Mouse (Mus musculus) intestine, embryonic 15.5 days (tissue): ENCODE data around the gene Ehmt1. TPM values are rescaled to one million over a fixed set of nuclear protein-coding genes. Genes with fewer than 3 reads are reported as not detected.

Experiments used
- ATAC-seq: fragments of 200-750 bp; cut with Nextera tagmentation; 2 replicates; pipeline ENCODE4 v1.8.0; 2017; ENCODE audit warnings: moderate TSS enrichment, moderate library complexity
- H3K27ac ChIP-seq: fragments of 300-500 bp; sonication (generic); 2 replicates; pipeline ENCODE4 v1.5.1; 2015; ENCODE audit warnings: mild to moderate bottlenecking, inconsistent platforms
- H3K27me3 ChIP-seq: fragments of 300-500 bp; sonication (generic); replicated peaks from 2 replicates; pipeline ENCODE4 v1.6.1; 2015; ENCODE audit warnings: inconsistent platforms
- H3K36me3 ChIP-seq: fragments of 300-500 bp; sonication (generic); 2 replicates; pipeline ENCODE4 v1.6.1; 2015; ENCODE audit warnings: inconsistent platforms
- H3K4me1 ChIP-seq: fragments of 300-500 bp; sonication (generic); replicated peaks from 2 replicates; pipeline ENCODE4 v1.6.1; 2015; ENCODE audit warnings: inconsistent platforms
- H3K4me2 ChIP-seq: fragments of 300-500 bp; sonication (generic); replicated peaks from 2 replicates; pipeline ENCODE4 v1.6.1; 2015; ENCODE audit warnings: mild to moderate bottlenecking, inconsistent platforms
- H3K4me3 ChIP-seq: fragments of 300-500 bp; sonication (generic); replicated peaks from 2 replicates; pipeline ENCODE4 v1.5.1; 2015; ENCODE audit warnings: inconsistent platforms
- H3K9ac ChIP-seq: fragments of 300-500 bp; sonication (generic); 2 replicates; pipeline ENCODE4 v1.6.1; 2015; ENCODE audit warnings: inconsistent platforms
- H3K9me3 ChIP-seq: fragments of 300-500 bp; sonication (generic); 2 replicates; pipeline ENCODE4 v1.6.1; 2016; ENCODE audit warnings: inconsistent platforms
- WGBS: fragments of 180-500 bp; shearing (Covaris S2); methylation state at CpG from one replicate; pipeline ENCODE4 v1.1.7; 2015; 5-methylcytosine and 5-hydroxymethylcytosine counted together
- polyA plus RNA-seq: library from polyadenylated mRNA; unstranded; fragments of >200 nt; fragmentation: Nextera tagmentation; extraction: Ambion mirVana; gene quantifications from 2 replicates; pipeline ENCODE4 v1.2.1, GENCODE M21; 2015

Ehmt1 gene
- polyA plus RNA-seq, 1 experiment from 2014 or later, result 72.4 TPM

GRCm38 (mm10) chr2:24929593-24929992 is 10.2 kb upstream of the Ehmt1 start:
- Histone ChIP-seq H3K4me1 (peaks cover 7% of the 10 kb centered on the region), H3K9me3 (no peaks in the 10 kb centered on the region), H3K27ac (0 out of 2 replicates have a peak overlapping the region, but pooled peaks have one; percentile 32), H3K4me3 (no peak overlapping the region), H3K27me3 (no peaks in the 10 kb centered on the region), H3K9ac (no peak overlapping the region), H3K4me2 (no peak overlapping the region), H3K36me3 (no peaks in the 10 kb centered on the region)
- no peak for ATAC-seq
- WGBS, result 88% methylated on average over 5 of the region's 5 CpGs

- Histone ChIP-seq H3K36me3 (no peaks in the 10 kb centered on the region), H3K4me2 (no peak overlapping the region), H3K27me3 (no peaks in the 10 kb centered on the region), H3K4me1 (peaks cover 7% of the 10 kb centered on the region), H3K27ac (peak overlapping the region; percentile 32; the same call in 1 of the 2 replicates), H3K4me3 (no peak overlapping the region), H3K9ac (no peak overlapping the region), H3K9me3 (no peaks in the 10 kb centered on the region)
- 48% methylated on average over 2 of the region's 2 CpGs for WGBS
- peak; percentile 66 for ATAC-seq
Measured at GRCm38 (mm10) chr2:24929119-24929518, 9.7 kb upstream of the Ehmt1 start.

GRCm38 (mm10) chr2:24927810-24928479 is 8.5 kb upstream of the Ehmt1 start:
- WGBS, result 45% methylated on average over 4 of the region's 4 CpGs
- no peak overlapping the region for H3K9ac ChIP-seq
- no peaks in the 10 kb centered on the region for H3K36me3 ChIP-seq
- no peak overlapping the region for H3K4me3 ChIP-seq
- peaks cover 4% of the 10 kb centered on the region for H3K4me1 ChIP-seq
- peak; percentile 89 for ATAC-seq
- 0 out of 2 replicates have a peak overlapping the region, but pooled peaks have one; percentile 7 for H3K4me2 ChIP-seq
- no peaks in the 10 kb centered on the region for H3K9me3 ChIP-seq
- no peaks in the 10 kb centered on the region for H3K27me3 ChIP-seq
- H3K27ac ChIP-seq, result peak overlapping the region; percentile 75

GRCm38 (mm10) chr2:24926965-24927358 is 7.5 kb upstream of the Ehmt1 start:
- H3K4me2 ChIP-seq, result no peak overlapping the region
- H3K9me3 ChIP-seq, result no peaks in the 10 kb centered on the region
- no peak overlapping the region for H3K4me3 ChIP-seq
- H3K9ac ChIP-seq, result no peak overlapping the region
- no peak overlapping the region for H3K27ac ChIP-seq
- H3K4me1 ChIP-seq, result peaks cover 4% of the 10 kb centered on the region
- no peaks in the 10 kb centered on the region for H3K36me3 ChIP-seq
- 64% methylated on average over 7 of the region's 7 CpGs for WGBS
- ATAC-seq, result no peak
- no peaks in the 10 kb centered on the region for H3K27me3 ChIP-seq

GRCm38 (mm10) chr2:24926345-24926964 is 7.0 kb upstream of the Ehmt1 start:
- Histone ChIP-seq H3K9me3 (no peaks in the 10 kb centered on the region), H3K4me3 (no peak overlapping the region), H3K27ac (no peak overlapping the region), H3K27me3 (no peaks in the 10 kb centered on the region), H3K4me1 (peaks cover 4% of the 10 kb centered on the region), H3K4me2 (no peak overlapping the region), H3K36me3 (no peaks in the 10 kb centered on the region), H3K9ac (no peak overlapping the region)
- WGBS, result 80% methylated on average over 9 of the region's 9 CpGs
- no peak for ATAC-seq

GRCm38 (mm10) chr2:24925284-24925683 is 5.9 kb upstream of the Ehmt1 start:
- Histone ChIP-seq H3K9ac (no peak overlapping the region), H3K4me3 (no peak overlapping the region), H3K9me3 (no peaks in the 10 kb centered on the region), H3K4me1 (peaks cover 4% of the 10 kb centered on the region), H3K4me2 (no peak overlapping the region), H3K27me3 (no peaks in the 10 kb centered on the region), H3K27ac (no peak overlapping the region), H3K36me3 (no peaks in the 10 kb centered on the region)
- no peak for ATAC-seq
- WGBS, result 73% methylated on average over 8 of the region's 8 CpGs

- no peaks in the 10 kb centered on the region for H3K36me3 ChIP-seq
- H3K4me3 ChIP-seq, result no peak overlapping the region
- 52% methylated on average over 2 of the region's 2 CpGs for WGBS
- no peaks in the 10 kb centered on the region for H3K9me3 ChIP-seq
- H3K4me2 ChIP-seq, result no peak overlapping the region
- no peak overlapping the region for H3K9ac ChIP-seq
- no peak for ATAC-seq
- H3K27ac ChIP-seq, result no peak overlapping the region
- peaks cover 4% of the 10 kb centered on the region for H3K4me1 ChIP-seq
- H3K27me3 ChIP-seq, result no peaks in the 10 kb centered on the region
Measured at GRCm38 (mm10) chr2:24923561-24923960, 4.1 kb upstream of the Ehmt1 start.

- peaks cover 7% of the 10 kb centered on the region for H3K4me1 ChIP-seq
- ATAC-seq, result peak; percentile 55
- H3K9me3 ChIP-seq, result no peaks in the 10 kb centered on the region
- H3K36me3 ChIP-seq, result no peaks in the 10 kb centered on the region
- WGBS, result 9% methylated on average over 8 of the region's 8 CpGs
- H3K4me2 ChIP-seq, result peak overlapping the region; percentile 57
- peak overlapping the region; percentile 53 for H3K9ac ChIP-seq
- H3K4me3 ChIP-seq, result peak overlapping the region; percentile 98
- H3K27ac ChIP-seq, result peak overlapping the region; percentile 95; the same call in 1 of the 2 replicates
- no peaks in the 10 kb centered on the region for H3K27me3 ChIP-seq
Measured at GRCm38 (mm10) chr2:24919839-24920175, 393 bp upstream of the Ehmt1 start.

- H3K9ac ChIP-seq, result no peak overlapping the region
- H3K4me2 ChIP-seq, result no peak overlapping the region
- H3K27ac ChIP-seq, result no peak overlapping the region
- no peaks in the 10 kb centered on the region for H3K36me3 ChIP-seq
- no peaks in the 10 kb centered on the region for H3K27me3 ChIP-seq
- ATAC-seq, result no peak
- H3K4me1 ChIP-seq, result peaks cover 7% of the 10 kb centered on the region
- H3K4me3 ChIP-seq, result no peak overlapping the region
- 83% methylated on average over 3 of the region's 3 CpGs for WGBS
- H3K9me3 ChIP-seq, result no peaks in the 10 kb centered on the region
Measured at GRCm38 (mm10) chr2:24914762-24915161, 4.7 kb downstream of the Ehmt1 start.

- H3K27me3 ChIP-seq, result no peaks in the 10 kb centered on the region
- H3K4me3 ChIP-seq, result no peak overlapping the region
- H3K27ac ChIP-seq, result no peak overlapping the region
- ATAC-seq, result no peak
- H3K4me2 ChIP-seq, result no peak overlapping the region
- peaks cover 3% of the 10 kb centered on the region for H3K4me1 ChIP-seq
- no peaks in the 10 kb centered on the region for H3K36me3 ChIP-seq
- H3K9ac ChIP-seq, result no peak overlapping the region
- no peaks in the 10 kb centered on the region for H3K9me3 ChIP-seq
Measured at GRCm38 (mm10) chr2:24912589-24912988, 6.8 kb downstream of the Ehmt1 start.

- H3K4me1 ChIP-seq, result no peaks in the 10 kb centered on the region; the same call in 1 of the 2 replicates
- H3K4me2 ChIP-seq, result no peak overlapping the region
- no peak overlapping the region for H3K27ac ChIP-seq
- 89% methylated on average over 4 of the region's 4 CpGs for WGBS
- ATAC-seq, result no peak
- no peaks in the 10 kb centered on the region for H3K36me3 ChIP-seq
- H3K4me3 ChIP-seq, result no peak overlapping the region
- H3K27me3 ChIP-seq, result no peaks in the 10 kb centered on the region
- no peak overlapping the region for H3K9ac ChIP-seq
- H3K9me3 ChIP-seq, result no peaks in the 10 kb centered on the region
Measured at GRCm38 (mm10) chr2:24912189-24912588, 7.2 kb downstream of the Ehmt1 start.

- Histone ChIP-seq H3K9me3 (no peaks in the 10 kb centered on the region), H3K36me3 (no peaks in the 10 kb centered on the region), H3K4me3 (no peak overlapping the region), H3K27ac (no peak overlapping the region), H3K27me3 (no peaks in the 10 kb centered on the region), H3K4me2 (no peak overlapping the region), H3K9ac (no peak overlapping the region), H3K4me1 (0 out of 2 replicates have a peak, but pooled peaks cover 3% of the 10 kb centered on the region)
- WGBS, result 89% methylated on average over 4 of the region's 4 CpGs
- no peak for ATAC-seq
Measured at GRCm38 (mm10) chr2:24910481-24910880, 8.9 kb downstream of the Ehmt1 start.

- Histone ChIP-seq H3K36me3 (no peaks in the 10 kb centered on the region), H3K4me1 (peaks cover 13% of the 10 kb centered on the region), H3K27me3 (no peaks in the 10 kb centered on the region), H3K9ac (no peak overlapping the region), H3K9me3 (no peaks in the 10 kb centered on the region), H3K4me2 (no peak overlapping the region), H3K27ac (no peak overlapping the region), H3K4me3 (no peak overlapping the region)
- WGBS, result 11% methylated on average over 2 of the region's 2 CpGs
- no peak for ATAC-seq
Measured at GRCm38 (mm10) chr2:24905653-24906155, 13.7 kb downstream of the Ehmt1 start.
